Mouse (Mus musculus) myocyte (in vitro differentiated cells): ENCODE measurements at regions not wholly inside any gene's neighbourhood (a gene's known extent, or its start where the extent isn't known, plus 50 kb on each side); places are given as distances from the start of the nearest gene placed in this dataset.

ENCODE experiments used
- CEBPB ChIP-seq: IDR thresholded peaks from 2 replicates; pipeline ENCODE4 v1.6.1; 2011; ENCODE audit warnings: mild to moderate bottlenecking, moderate library complexity; ENCODE audit not compliant: poor library complexity, insufficient read depth, severe bottlenecking
- E2F4 ChIP-seq: IDR thresholded peaks from one replicate; pipeline ENCODE4 v1.6.1; 2011; ENCODE audit warnings: mild to moderate bottlenecking, control low read depth, moderate library complexity; ENCODE audit not compliant: insufficient read depth
- MAX ChIP-seq: IDR thresholded peaks from one replicate; pipeline ENCODE4 v1.6.1; 2011; ENCODE audit warnings: low read depth, mild to moderate bottlenecking, control low read depth
- MYOG ChIP-seq, 3 experiments: IDR thresholded peaks; one replicate each; pipeline ENCODE4 v1.6.1; 2011; ENCODE audit warnings: control low read depth in 2 of 3, low read depth in 2 of 3, mild to moderate bottlenecking in 2 of 3; ENCODE audit not compliant: insufficient read length in 2 of 3, control insufficient read depth in 1 of 3, insufficient read depth in 1 of 3
- POLR2A ChIP-seq: IDR thresholded peaks from one replicate; pipeline ENCODE4 v1.6.1; 2011; ENCODE audit warnings: low read depth, mild to moderate bottlenecking, control low read depth, moderate library complexity; ENCODE audit not compliant: insufficient read length
- REST ChIP-seq: IDR thresholded peaks from one replicate; pipeline ENCODE4 v1.6.1; 2011; ENCODE audit warnings: mild to moderate bottlenecking, control low read depth, moderate library complexity; ENCODE audit not compliant: insufficient read depth, insufficient read length
- TCF12 ChIP-seq: IDR thresholded peaks from one replicate; pipeline ENCODE4 v1.6.1; 2011; ENCODE audit warnings: mild to moderate bottlenecking, control low read depth; ENCODE audit not compliant: poor library complexity, insufficient read depth, severe bottlenecking
- USF1 ChIP-seq: IDR thresholded peaks from one replicate; pipeline ENCODE4 v1.6.1; 2011; ENCODE audit warnings: low read depth, mild to moderate bottlenecking, control low read depth, moderate library complexity

DNA sequence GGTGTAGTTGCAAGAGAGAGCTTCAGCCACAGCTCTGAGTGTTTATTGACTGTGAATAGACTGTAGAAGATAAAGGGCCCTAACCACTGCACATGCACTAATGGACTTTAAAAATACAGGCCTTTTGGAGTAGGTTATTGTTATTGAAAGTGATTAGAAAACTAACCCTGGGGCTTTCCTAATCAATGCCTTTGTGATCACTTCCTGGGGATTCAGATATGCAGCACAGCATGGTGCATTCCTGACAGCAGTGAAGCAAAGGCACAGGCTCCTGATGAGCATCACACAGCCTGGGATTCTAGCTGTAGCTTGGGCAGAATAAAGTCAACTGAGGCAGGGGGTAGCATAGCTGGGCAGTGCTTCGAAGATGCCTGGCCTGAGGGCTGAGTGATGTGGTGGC is 87.3 kb downstream of the Gm11077 start:
- no peak for TF ChIP-seq CEBPB
- no peak for TF ChIP-seq MAX
- TF ChIP-seq POLR2A: no peak
- TF ChIP-seq MYOG (IDR thresholded peaks at IDR 0.05; ENCODE audit: control insufficient read depth in 1 of 3, insufficient read depth in 1 of 3, insufficient read length in 2 of 3, low read depth in 2 of 3): no peak
- TF ChIP-seq USF1: no peak
- no peak for TF ChIP-seq REST
- no peak for TF ChIP-seq TCF12
- no peak for TF ChIP-seq E2F4
